Mouse (Mus musculus): ENCODE measurements at regions not wholly inside any gene's neighbourhood (a gene's known extent, or its start where the extent isn't known, plus 50 kb on each side); places are given as distances from the start of the nearest gene placed in this dataset.

DNA sequence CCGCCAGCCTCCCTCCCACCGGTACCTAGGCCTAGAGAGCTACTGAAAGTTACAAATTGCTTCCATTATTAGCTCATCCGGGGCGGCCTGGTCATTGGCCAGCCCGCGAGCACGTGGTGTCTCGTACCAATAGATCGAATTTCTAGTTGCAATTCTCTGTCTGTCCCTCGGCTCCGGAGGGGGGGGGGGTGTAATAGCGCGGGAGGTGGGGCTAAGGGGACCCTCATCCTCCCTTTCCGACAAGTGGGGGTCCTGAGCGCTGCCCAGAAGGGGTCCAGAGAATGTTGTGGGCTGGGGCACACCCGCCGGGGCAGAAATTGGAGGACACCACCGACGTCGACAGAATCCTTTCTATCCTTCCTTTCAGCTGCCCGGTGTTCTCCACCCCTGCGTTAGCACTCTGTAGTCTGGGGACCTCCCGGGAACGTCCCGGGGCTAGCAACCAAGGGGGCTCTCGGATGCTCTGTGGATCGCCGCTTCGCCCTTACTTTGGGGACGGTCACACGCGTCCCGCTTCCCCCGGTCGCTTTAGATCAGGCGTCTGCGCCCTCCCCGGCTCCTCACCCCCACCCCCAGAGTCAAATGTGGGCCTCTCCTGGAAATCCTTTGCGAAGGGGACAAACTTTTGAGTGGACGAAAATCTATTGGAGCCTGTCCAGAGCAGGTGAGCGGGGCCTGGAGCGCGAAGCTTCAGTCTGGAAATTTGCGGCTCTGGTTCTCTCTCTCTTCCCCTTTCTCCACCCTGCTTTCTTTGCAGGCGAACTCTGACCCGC, 64.6 kb downstream of the Smug1 start:
- peak; percentile 78 for DNase-seq (ENCODE audit: low read depth, low spot score)

DNA sequence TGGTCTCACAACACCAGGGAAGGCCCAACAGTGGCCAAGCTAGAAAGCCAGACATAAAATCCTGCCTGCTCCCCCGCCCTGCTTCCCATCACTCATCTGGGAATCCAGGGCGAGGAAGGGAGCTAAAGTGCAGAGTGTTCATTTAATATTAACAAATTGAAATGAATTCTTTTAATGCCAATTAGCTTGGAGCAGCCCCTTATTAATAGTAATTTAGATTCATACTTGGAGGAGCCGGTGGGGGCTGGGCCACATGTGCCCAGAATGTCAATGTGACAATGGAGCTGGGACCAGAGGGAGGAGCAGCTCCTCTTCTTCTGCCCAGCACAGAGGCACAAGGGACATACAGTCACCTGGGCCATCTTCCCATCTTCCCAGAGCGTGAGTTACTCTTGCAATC, 66.8 kb downstream of the Smug1 start:
- DNase-seq (ENCODE audit: low read depth, low spot score): no peak

DNA sequence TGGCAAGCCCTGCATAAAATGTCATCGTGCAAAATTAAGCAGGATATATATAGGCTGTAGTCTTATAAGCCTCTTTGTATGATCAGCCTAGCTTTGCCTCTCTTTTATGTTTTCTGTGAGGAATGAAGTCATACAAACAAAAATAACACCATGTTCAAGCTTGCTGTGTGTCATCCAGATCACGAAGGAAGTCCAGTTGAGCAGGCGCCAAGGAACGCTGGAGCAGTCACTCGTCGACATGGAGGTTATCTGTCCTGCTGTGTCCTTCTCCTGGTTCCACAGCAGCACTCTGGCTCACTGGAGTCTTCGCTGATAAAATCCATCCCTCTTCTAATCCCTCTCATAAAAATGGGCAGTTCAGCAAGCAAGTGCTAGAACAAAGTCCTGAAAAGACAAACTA, 72.4 kb downstream of the Smug1 start:
- no peak for DNase-seq (ENCODE audit: low read depth, low spot score)

DNA sequence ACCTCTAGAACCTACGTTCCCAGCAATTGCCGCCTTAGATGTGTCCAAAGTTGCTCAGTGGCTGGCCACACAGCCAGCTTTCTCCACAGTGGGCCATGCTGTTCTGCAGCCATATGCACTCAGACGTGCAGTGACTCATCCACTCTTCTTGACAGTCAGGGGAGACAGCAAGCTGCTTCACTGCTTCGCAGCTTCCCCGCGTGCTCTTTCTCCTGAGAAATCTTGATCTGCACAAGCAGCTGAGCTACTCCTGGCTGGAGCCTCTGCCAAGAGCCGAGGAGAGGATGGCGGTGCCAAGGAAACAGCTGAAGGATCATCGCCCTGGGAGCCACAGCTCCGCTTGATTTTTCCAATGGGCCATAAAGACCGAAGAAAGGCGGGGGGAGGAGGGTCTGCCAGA, 73.2 kb downstream of the Smug1 start:
- DNase-seq (ENCODE audit: low read depth, low spot score): no peak

DNA sequence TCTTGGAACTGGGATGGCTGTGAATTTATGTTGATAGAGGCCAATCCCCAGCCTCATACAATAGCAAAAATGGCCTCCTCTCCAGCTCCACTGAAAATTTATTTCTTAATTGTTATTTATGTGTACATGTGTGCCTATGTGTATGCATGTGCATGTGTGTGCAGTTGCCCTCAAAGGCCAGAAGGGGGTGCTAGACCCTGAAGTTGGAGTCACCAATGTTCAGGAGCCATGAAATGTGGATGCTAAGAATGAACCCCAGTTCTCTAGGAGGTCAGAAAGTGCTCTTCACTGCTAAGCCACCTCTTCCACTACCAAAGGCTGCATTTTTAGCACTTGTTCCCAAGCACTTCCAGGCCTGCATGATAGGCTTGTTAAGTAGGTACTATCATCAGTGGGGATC, 73.8 kb downstream of the Hoxc4 start:
- no peak for DNase-seq (ENCODE audit: low read depth, low spot score)

DNA sequence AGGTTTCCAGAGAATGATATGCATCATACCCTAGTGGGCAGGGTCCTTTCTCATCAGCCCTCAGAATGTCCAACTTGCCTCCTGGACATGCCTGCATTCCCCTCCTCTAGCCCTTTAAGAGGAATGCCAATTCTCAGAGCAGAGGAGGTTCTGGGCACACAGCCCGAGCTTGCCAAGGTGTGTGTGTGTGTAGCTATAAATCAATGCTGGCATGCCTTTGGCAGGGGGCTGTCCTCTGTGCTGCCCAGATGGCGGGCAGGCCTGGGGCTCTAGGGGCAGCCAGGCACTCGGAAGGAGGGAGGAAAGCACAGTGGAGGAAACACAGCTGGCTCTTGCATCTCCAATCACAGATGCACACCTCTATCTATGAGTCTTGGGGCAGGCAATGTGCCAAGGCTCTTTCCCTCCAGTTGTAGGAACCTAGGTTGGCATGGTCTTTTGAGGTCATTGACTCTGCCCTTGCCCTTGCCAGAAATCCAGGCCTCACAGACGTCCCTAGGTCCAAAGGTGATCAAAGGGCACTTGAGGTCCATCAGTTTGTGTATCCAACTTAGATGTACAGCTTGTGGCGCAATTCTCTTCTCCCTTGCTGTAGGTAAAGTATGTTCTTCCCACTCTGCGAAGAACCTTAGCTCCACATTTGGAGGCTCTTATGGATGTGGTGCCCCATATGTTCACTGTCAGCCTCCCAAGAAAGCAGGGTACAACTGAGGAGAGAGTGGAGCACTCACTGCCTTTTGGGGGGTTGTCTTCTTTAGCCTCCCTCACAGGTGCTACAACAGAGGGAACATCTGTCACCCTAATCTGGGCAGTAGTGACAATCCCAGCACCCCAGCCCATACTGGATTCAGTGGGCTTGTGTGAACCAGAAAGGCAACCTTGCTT, 71.8 kb downstream of the Hoxc4 start:
- no peak for DNase-seq (ENCODE audit: low read depth, low spot score)

DNA sequence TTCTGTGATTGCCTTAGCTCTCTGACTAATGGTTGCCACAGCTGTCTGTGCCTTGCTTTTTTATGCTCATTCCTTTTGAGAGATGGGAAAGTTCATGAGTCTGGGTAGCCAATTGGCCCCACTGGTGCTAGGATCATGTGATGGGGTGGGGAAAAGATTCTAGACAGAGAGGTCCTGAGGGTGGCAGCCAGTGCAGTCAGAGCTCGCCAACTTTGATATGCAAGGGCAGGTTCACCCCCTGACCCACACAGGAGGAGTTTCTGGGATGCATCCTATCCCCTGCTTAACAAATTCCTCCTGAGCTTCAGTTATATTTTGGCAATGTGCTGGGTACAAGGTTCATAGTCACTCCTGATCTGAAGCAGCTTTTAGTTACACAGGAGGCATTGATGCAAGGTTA, 71.1 kb downstream of the Hoxc4 start:
- DNase-seq (ENCODE audit: low read depth, low spot score): no peak

DNA sequence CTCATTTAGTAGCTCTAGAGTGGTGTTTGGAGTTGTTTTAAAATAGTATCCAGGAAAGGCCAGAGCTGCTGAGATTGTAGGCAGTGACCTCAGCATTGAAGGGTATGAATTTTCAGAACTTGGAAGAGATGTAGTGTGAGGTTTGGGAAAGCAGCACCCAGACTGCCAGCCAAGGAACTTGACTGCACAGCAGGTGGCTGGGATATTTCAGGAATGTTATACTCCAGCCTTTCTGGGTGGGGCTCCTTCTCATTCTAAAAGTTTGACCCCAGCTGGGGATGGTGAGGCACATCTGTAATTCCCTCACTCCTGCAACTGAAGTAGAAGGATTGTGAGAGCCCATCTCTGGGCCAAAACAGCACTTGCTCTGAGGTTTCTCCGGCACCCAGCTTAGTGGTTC, 70.7 kb downstream of the Hoxc4 start:
- no peak for DNase-seq (ENCODE audit: low read depth, low spot score)

DNA sequence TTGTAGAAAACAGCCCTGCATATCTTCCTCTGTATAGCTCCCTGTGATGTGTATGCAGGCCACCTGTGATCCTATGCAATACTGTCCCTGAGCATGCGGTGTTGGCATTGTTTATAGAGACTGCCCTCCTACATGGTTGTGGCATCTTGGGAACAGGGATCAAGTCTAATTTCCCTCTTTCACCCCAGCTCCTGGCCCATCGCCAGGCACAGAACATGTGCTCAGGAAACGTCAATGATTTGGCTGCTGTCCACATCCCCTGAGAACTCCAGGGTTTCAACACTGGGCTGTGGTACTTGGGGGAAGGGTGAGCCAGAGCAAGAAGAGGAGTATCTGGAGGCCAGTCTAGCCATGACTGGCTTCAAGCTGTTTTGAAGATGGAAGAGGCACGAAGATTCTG, 68.5 kb downstream of the Hoxc4 start:
- DNase-seq (ENCODE audit: low read depth, low spot score): no peak

DNA sequence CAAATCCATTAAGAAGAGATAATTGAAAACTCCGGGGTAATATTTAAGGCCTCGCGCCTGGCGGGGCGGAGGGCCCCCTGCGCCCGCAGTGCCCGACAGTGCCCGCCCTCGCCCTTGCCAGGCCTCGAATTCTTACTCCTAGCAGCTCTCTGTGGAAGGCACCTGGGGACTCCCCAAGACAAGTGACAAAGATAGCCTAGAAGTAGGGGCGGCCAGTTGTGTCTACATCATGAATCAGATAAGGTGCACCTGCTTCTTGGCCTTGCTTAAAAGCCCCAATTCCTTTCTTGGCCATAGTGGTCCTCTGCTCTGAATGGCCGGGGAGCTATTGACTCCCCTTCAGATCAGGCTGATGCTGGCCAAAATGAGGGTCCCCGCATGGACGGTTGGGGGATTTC, 67.9 kb downstream of the Hoxc4 start:
- DNase-seq (ENCODE audit: low read depth, low spot score): no peak

Measured in mesoderm, embryonic 11.5 days (tissue).